Mouse (Mus musculus): ENCODE measurements around the gene Aspg.

DNA sequence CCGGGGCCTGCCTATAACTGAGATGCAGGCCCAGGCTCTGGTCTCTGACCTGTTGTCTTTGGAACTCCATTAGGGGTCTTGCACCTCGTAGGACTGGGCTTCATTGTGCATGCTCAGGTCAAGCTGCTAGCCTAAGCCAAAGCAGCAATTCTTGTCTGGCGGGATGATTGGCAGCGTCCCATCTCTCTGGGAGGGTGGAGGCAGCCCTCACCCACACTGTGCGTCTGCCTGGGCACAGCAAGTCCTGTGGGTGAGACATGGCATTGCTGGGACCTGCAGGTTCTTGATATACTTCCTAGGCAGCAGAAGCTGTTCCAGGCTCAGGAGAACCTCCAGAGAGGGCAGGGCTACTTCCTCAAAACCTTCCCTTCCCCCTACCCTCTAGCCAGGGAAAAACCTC, 10.5 kb downstream of the Aspg start:
- no peak for TF ChIP-seq CHD2 (IDR thresholded peaks at IDR 0.05; ENCODE audit: low read depth, low read length)
- TF ChIP-seq ZC3H11A (IDR thresholded peaks at IDR 0.05; ENCODE audit: borderline replicate concordance, low read depth, low read length), result no peak
- TF ChIP-seq HCFC1 (IDR thresholded peaks at IDR 0.05; ENCODE audit: borderline replicate concordance, insufficient read depth, low read length), result no peak
